Mouse (Mus musculus) embryonic facial prominence, embryonic 11.5 days (tissue): ENCODE measurements around the gene Gng12. TPM values are rescaled to one million over a fixed set of nuclear protein-coding genes. Genes with fewer than 3 reads are reported as not detected.

Source experiments
- ATAC-seq: fragments of 200-750 bp; cut with Nextera tagmentation; replicated peaks from 2 replicates; pipeline ENCODE4 v1.8.0; 2017; ENCODE audit warnings: low read depth; ENCODE audit not compliant: insufficient number of reproducible peaks, low FRiP score, low TSS enrichment
- DNase-seq: peaks from one replicate; pipeline ENCODE4 v3.0.0-alpha.2; 2015; ENCODE audit warnings: low spot score
- H3K27ac ChIP-seq: fragments of 300-500 bp; sonication (generic); replicated peaks from 2 replicates; pipeline ENCODE4 v1.5.1; 2014; ENCODE audit warnings: mild to moderate bottlenecking, low read depth, low read length, control low read depth
- H3K27me3 ChIP-seq: fragments of 300-500 bp; sonication (generic); 2 replicates; pipeline ENCODE4 v1.6.1; 2014; ENCODE audit warnings: mild to moderate bottlenecking, low read length, moderate library complexity, mixed read lengths; ENCODE audit not compliant: control insufficient read depth, insufficient read depth
- H3K36me3 ChIP-seq: fragments of 300-500 bp; sonication (generic); replicated peaks from 2 replicates; pipeline ENCODE4 v1.6.1; 2014; ENCODE audit warnings: low read depth, mild to moderate bottlenecking, low read length, moderate library complexity, mixed read lengths; ENCODE audit not compliant: control insufficient read depth, insufficient read depth
- H3K4me1 ChIP-seq: fragments of 300-500 bp; sonication (generic); 2 replicates; pipeline ENCODE4 v1.6.1; 2014; ENCODE audit warnings: low read length, mixed read lengths; ENCODE audit not compliant: control insufficient read depth, insufficient read depth
- H3K4me2 ChIP-seq: fragments of 300-500 bp; sonication (generic); 2 replicates; pipeline ENCODE4 v1.6.1; 2014; ENCODE audit warnings: low read depth, mild to moderate bottlenecking, control low read depth, low read length, moderate library complexity
- H3K4me3 ChIP-seq: fragments of 300-500 bp; sonication (generic); 2 replicates; pipeline ENCODE4 v1.5.1; 2014; ENCODE audit warnings: low read depth, low read length, control low read depth
- H3K9ac ChIP-seq: fragments of 300-500 bp; sonication (generic); replicated peaks from 2 replicates; pipeline ENCODE4 v1.6.1; 2014; ENCODE audit warnings: mild to moderate bottlenecking, control low read depth, low read length
- H3K9me3 ChIP-seq: fragments of 300-500 bp; sonication (generic); replicated peaks from 2 replicates; pipeline ENCODE4 v1.6.1; 2016; ENCODE audit warnings: mild to moderate bottlenecking, low read length, inconsistent platforms, mixed read lengths; ENCODE audit not compliant: control insufficient read depth
- WGBS: fragments of 180-500 bp; shearing (Covaris S2); extraction: QIAGEN DNeasy Blood & Tissue Kit; methylation state at CpG from one replicate; pipeline ENCODE4 v1.1.7; 2014; 5-methylcytosine and 5-hydroxymethylcytosine counted together
- polyA plus RNA-seq: library from polyadenylated mRNA; unstranded; fragments of >200 nt; fragmentation: Nextera tagmentation; extraction: Ambion mirVana; gene quantifications from 2 replicates; pipeline ENCODE4 v1.2.1, GENCODE M21; 2014

The Gng12 gene
- polyA plus RNA-seq, 1 experiment from 2014 or later, result 67.0 TPM

- 85% methylated on average over 6 of the region's 6 CpGs for WGBS
- ATAC-seq, result no peak
- H3K4me1 ChIP-seq, result no peaks in the 10 kb centered on the region
These were observed 92.8 kb downstream of the Gng12 start for GRCm38 (mm10) chr6:66989037-66989436.

GRCm38 (mm10) chr6:66989518-66989917, 93.3 kb downstream of the Gng12 start:
- Histone ChIP-seq H3K27ac (no peak overlapping the region), H3K9ac (no peak overlapping the region), H3K27me3 (no peaks in the 10 kb centered on the region), H3K4me2 (no peak overlapping the region), H3K9me3 (no peaks in the 10 kb centered on the region), H3K36me3 (no peaks in the 10 kb centered on the region), H3K4me3 (no peak overlapping the region), H3K4me1 (no peaks in the 10 kb centered on the region)
- DNase-seq, result no peak
- no peak for ATAC-seq
- 64% methylated on average over 3 of the region's 3 CpGs for WGBS

More at GRCm38 (mm10) chr6:66989037-66989436, 92.8 kb downstream of the Gng12 start:
- Histone ChIP-seq H3K27ac (no peak overlapping the region), H3K27me3 (no peaks in the 10 kb centered on the region), H3K4me2 (no peak overlapping the region), H3K9me3 (no peaks in the 10 kb centered on the region), H3K4me3 (no peak overlapping the region), H3K36me3 (no peaks in the 10 kb centered on the region), H3K9ac (no peak overlapping the region)
- DNase-seq, result no peak

- Histone ChIP-seq H3K9me3 (no peaks in the 10 kb centered on the region), H3K4me2 (no peak overlapping the region), H3K4me3 (no peak overlapping the region), H3K36me3 (no peaks in the 10 kb centered on the region), H3K27ac (no peak overlapping the region), H3K27me3 (no peaks in the 10 kb centered on the region), H3K9ac (no peak overlapping the region), H3K4me1 (no peaks in the 10 kb centered on the region)
- DNase-seq (no peak), ATAC-seq (no peak)
- 82% methylated on average over 9 of the region's 9 CpGs for WGBS
These were observed 96.0 kb downstream of the Gng12 start for GRCm38 (mm10) chr6:66992232-66992631.

GRCm38 (mm10) chr6:66992786-66993185, 96.6 kb downstream of the Gng12 start:
- Histone ChIP-seq H3K4me2 (no peak overlapping the region), H3K27me3 (no peaks in the 10 kb centered on the region), H3K4me1 (no peaks in the 10 kb centered on the region), H3K4me3 (no peak overlapping the region), H3K27ac (no peak overlapping the region), H3K36me3 (no peaks in the 10 kb centered on the region), H3K9me3 (no peaks in the 10 kb centered on the region), H3K9ac (no peak overlapping the region)
- DNase-seq, result no peak
- WGBS, result 85% methylated on average over 8 of the region's 8 CpGs
- no peak for ATAC-seq

GRCm38 (mm10) chr6:66994981-66995380, 98.8 kb downstream of the Gng12 start:
- H3K27me3 ChIP-seq, result no peaks in the 10 kb centered on the region
- H3K4me2 ChIP-seq, result no peak overlapping the region
- ATAC-seq, result no peak
- 96% methylated on average over 8 of the region's 8 CpGs for WGBS
- H3K9ac ChIP-seq, result no peak overlapping the region
- no peak overlapping the region for H3K4me3 ChIP-seq
- no peak for DNase-seq
- H3K27ac ChIP-seq, result no peak overlapping the region
- no peaks in the 10 kb centered on the region for H3K36me3 ChIP-seq
- no peaks in the 10 kb centered on the region for H3K4me1 ChIP-seq
- no peaks in the 10 kb centered on the region for H3K9me3 ChIP-seq

- no peak overlapping the region for H3K4me3 ChIP-seq
- no peaks in the 10 kb centered on the region for H3K9me3 ChIP-seq
- H3K27ac ChIP-seq, result no peak overlapping the region
- H3K4me2 ChIP-seq, result no peak overlapping the region
- H3K27me3 ChIP-seq, result no peaks in the 10 kb centered on the region
- no peak for DNase-seq
- H3K9ac ChIP-seq, result no peak overlapping the region
- no peaks in the 10 kb centered on the region for H3K36me3 ChIP-seq
- WGBS, result 90% methylated on average over 1 of the region's 1 CpGs
- H3K4me1 ChIP-seq, result no peaks in the 10 kb centered on the region
- no peak for ATAC-seq
These were observed 99.6 kb downstream of the Gng12 start for GRCm38 (mm10) chr6:66995825-66996224.

- Histone ChIP-seq H3K9me3 (no peaks in the 10 kb centered on the region), H3K27ac (no peak overlapping the region), H3K4me1 (no peaks in the 10 kb centered on the region), H3K36me3 (no peaks in the 10 kb centered on the region), H3K4me2 (no peak overlapping the region), H3K27me3 (no peaks in the 10 kb centered on the region), H3K9ac (no peak overlapping the region), H3K4me3 (no peak overlapping the region)
- DNase-seq (no peak), ATAC-seq (no peak)
- 85% methylated on average over 1 of the region's 1 CpGs for WGBS
These were observed 100.1 kb downstream of the Gng12 start for GRCm38 (mm10) chr6:66996257-66996656.

- DNase-seq (no peak), ATAC-seq (no peak)
- Histone ChIP-seq H3K27me3 (no peaks in the 10 kb centered on the region), H3K4me1 (no peaks in the 10 kb centered on the region), H3K27ac (no peak overlapping the region), H3K9ac (no peak overlapping the region), H3K9me3 (no peaks in the 10 kb centered on the region), H3K36me3 (no peaks in the 10 kb centered on the region), H3K4me2 (no peak overlapping the region), H3K4me3 (no peak overlapping the region)
- WGBS, result 85% methylated on average over 2 of the region's 2 CpGs
These were observed 102.4 kb downstream of the Gng12 start for GRCm38 (mm10) chr6:66998645-66999044.
